In the genomic region with DNA sequence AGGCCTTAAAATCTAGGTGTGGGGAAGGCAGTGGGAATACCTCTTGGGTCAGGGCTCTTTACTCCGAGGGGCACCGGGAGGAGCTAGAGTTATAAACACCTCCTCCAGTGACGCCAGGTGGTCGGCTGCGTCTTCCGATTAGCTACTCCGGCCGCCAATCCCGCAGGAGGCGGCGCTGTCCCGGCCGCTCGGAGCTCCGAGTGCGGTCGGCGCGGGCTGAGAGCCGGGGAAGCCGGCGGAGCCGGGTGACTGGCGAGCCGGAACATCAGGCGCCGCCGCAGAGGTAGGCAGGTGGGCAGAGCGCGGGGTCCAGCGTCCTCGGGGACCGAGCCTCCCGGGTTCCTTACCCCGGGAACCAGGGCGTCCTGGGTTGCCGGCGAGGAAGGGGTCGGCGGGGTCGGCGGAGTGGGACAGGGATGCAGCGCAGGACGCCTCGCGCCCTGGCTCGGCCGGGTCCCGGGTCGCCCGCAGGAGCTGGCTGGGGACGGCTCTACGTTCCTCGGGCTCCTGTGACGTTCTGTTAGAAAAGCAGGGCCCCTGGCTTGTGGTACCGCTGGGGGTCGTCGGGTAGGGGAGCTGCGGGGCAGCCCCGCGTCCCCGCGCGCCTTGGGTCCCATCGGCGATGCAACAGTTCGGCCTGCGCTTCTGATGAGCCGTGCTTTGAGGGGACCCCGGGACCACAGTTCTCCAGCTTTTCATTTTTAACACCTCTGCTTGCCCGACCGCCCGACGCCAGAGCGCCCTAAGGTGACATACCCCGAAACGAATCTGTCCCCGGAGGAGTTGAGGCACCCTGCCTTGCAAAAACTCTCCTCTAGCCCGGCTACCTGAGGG, we compare ENCODE assay signal across 8 mouse cellular contexts. TPM values are rescaled to one million over a fixed set of nuclear protein-coding genes. Genes with fewer than 3 reads are reported as not detected.
DNase-seq lines count a peak whose midpoint lies in the region; ATAC-seq and TF ChIP-seq lines count a peak whose summit lies in the region.

A gene (plus strand): TSS at position 214 of the 834 bp plus-strand sequence.

- peaks cover 30% of the 10 kb centered on the region for H3K4me1 ChIP-seq in hindbrain, embryonic 15.5 days (replicated peaks)

- H3K27me3 ChIP-seq in hindbrain, embryonic 15.5 days, result no peaks in the 10 kb centered on the region

- peak within 1 kb of the TSS; percentile 84 for H3K4me3 ChIP-seq in gastrocnemius, adult 2 months
- peak within 1 kb of the TSS; percentile 80 for H3K4me3 ChIP-seq in hindbrain, embryonic 15.5 days

- H3K9ac ChIP-seq in hindbrain, embryonic 15.5 days, result peak within 1 kb of the TSS; percentile 72

- peak within 1 kb of the TSS; percentile 98 for H3K4me2 ChIP-seq in hindbrain, embryonic 15.5 days

- intact Hi-C loops in gastrocnemius, adult 2 months (cut with DNase I), result no loop called here

- H3K36me3 ChIP-seq in hindbrain, embryonic 15.5 days, result no peaks in the 10 kb centered on the region

- under 1% methylated on average over 79 of the region's 79 CpGs for WGBS in hindbrain, embryonic 15.5 days

- no peaks in the 10 kb centered on the region for H3K9me3 ChIP-seq in hindbrain, embryonic 15.5 days

- peak; percentile 91 for ATAC-seq in hindbrain, embryonic 15.5 days (ENCODE audit: low FRiP score, low read depth)

- TF ChIP-seq CTCF in gastrocnemius, adult 2 months (IDR thresholded peaks at IDR 0.05), result peak; percentile 32

- H3K27ac ChIP-seq in gastrocnemius, adult 2 months, result peak within 1 kb of the TSS; percentile 83
- H3K27ac ChIP-seq in hindbrain, embryonic 15.5 days (replicated peaks), result peak within 1 kb of the TSS; percentile 52

- DNase-seq in adipocyte (ENCODE audit: low spot score), result peak; percentile 80
- DNase-seq in cerebellum, postnatal 36 days, result peak; percentile 56 to 67
- DNase-seq in gastrocnemius, adult 2 months, result peak; percentile 92
- peak; percentile 79 to 84 for DNase-seq in left cerebral cortex, adult 18-20 months (ENCODE audit: low spot score in 2 of 2)
- DNase-seq in lung, postnatal 25 days (ENCODE audit: low spot score), result peak; percentile 82
- peak; percentile 72 for DNase-seq in retina, postnatal 7 days (ENCODE audit: low read depth, low spot score)
- peak; percentile 87 for DNase-seq in yolk sac, embryonic 10.5 days (ENCODE audit: low spot score)

RNA-seq across cellular contexts. Expression of the gene that starts here (rescaled TPM):
- 1 to 10 TPM in 1 of 2 experiments, under 1 TPM in 1; 0.77 to 1.7 TPM for total RNA-seq in gastrocnemius, adult 2 months (2021)
- polyA plus RNA-seq in hindbrain, embryonic 15.5 days (2015; fragmentation: Nextera tagmentation; extraction: Ambion mirVana), result 2.1 and 2.3 TPM in 2 replicates
- 1 to 10 TPM; 4.9 to 6.8 TPM for total RNA-seq in left cerebral cortex, adult 18-20 months (2021)

Comparison
In these comparisons a context has a peak if more than half of its experiments do, and no peak if none do; other contexts are left out.
1. Peak in every context shown above with its lines: DNase-seq, ATAC-seq, H3K4me3 ChIP-seq and H3K27ac ChIP-seq.